Mouse (Mus musculus) limb, embryonic 15.5 days (tissue): ENCODE data around the gene Hexim2. TPM values are rescaled to one million over a fixed set of nuclear protein-coding genes. Genes with fewer than 3 reads are reported as not detected.

Experiments
- ATAC-seq: fragments of 200-750 bp; cut with Nextera tagmentation; 2 replicates; pipeline ENCODE4 v1.8.0; 2017; ENCODE audit warnings: low read depth, moderate TSS enrichment; ENCODE audit not compliant: insufficient number of reproducible peaks, low FRiP score, low TSS enrichment
- H3K27ac ChIP-seq: fragments of 300-500 bp; sonication (generic); 2 replicates; pipeline ENCODE4 v1.5.1; 2015; ENCODE audit warnings: moderate library complexity, mild to moderate bottlenecking, inconsistent platforms
- H3K27me3 ChIP-seq: fragments of 300-500 bp; sonication (generic); 2 replicates; pipeline ENCODE4 v1.6.1; 2015; ENCODE audit warnings: inconsistent platforms
- H3K36me3 ChIP-seq: fragments of 300-500 bp; sonication (generic); 2 replicates; pipeline ENCODE4 v1.6.1; 2015; ENCODE audit warnings: inconsistent platforms
- H3K4me1 ChIP-seq: fragments of 300-500 bp; sonication (generic); 2 replicates; pipeline ENCODE4 v1.6.1; 2015; ENCODE audit warnings: inconsistent platforms
- H3K4me2 ChIP-seq: fragments of 300-500 bp; sonication (generic); 2 replicates; pipeline ENCODE4 v1.6.1; 2015; ENCODE audit warnings: mild to moderate bottlenecking, inconsistent platforms
- H3K4me3 ChIP-seq: fragments of 300-500 bp; sonication (generic); 2 replicates; pipeline ENCODE4 v1.5.1; 2015; ENCODE audit warnings: mild to moderate bottlenecking, inconsistent platforms
- H3K9ac ChIP-seq: fragments of 300-500 bp; sonication (generic); 2 replicates; pipeline ENCODE4 v1.6.1; 2015; ENCODE audit warnings: inconsistent platforms
- H3K9me3 ChIP-seq: fragments of 300-500 bp; sonication (generic); 2 replicates; pipeline ENCODE4 v1.6.1; 2016; ENCODE audit warnings: inconsistent platforms
- WGBS: fragments of 180-500 bp; shearing (Covaris S2); methylation state at CpG from one replicate; pipeline ENCODE4 v1.1.7; 2015; 5-methylcytosine and 5-hydroxymethylcytosine counted together
- polyA plus RNA-seq: library from polyadenylated mRNA; unstranded; fragments of >200 nt; fragmentation: Nextera tagmentation; extraction: Ambion mirVana; gene quantifications from 2 replicates; pipeline ENCODE4 v1.2.1, GENCODE M21; 2015

Hexim2 gene
- polyA plus RNA-seq, 1 experiment from 2014 or later, result 12.2 TPM

DNA sequence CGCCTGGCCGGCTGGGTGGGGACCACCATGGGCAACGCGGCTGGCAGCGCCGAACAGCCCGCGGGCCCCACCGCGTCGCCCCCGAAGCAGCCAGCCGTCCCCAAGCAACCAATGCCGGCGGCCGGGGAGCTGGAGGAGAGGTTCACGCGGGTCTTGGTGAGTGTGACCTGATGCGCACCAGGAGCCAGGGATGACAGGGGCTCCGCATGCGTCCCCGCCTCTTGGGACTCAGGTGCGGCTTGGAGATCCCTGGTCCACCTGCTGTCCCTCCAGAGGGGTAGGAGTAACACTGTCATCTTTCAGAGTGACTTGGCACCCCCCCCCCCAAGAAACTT, 39.0 kb downstream of the Hexim2 start:
- peaks cover 56% of the 10 kb centered on the region for H3K27me3 ChIP-seq
- peak overlapping the region; percentile 52 for H3K4me3 ChIP-seq
- peak overlapping the region; percentile 96 for H3K4me2 ChIP-seq
- no peaks in the 10 kb centered on the region for H3K36me3 ChIP-seq
- no peaks in the 10 kb centered on the region for H3K9me3 ChIP-seq
- H3K9ac ChIP-seq, result peak overlapping the region; percentile 40
- 3% methylated on average over 23 of the region's 23 CpGs for WGBS
- ATAC-seq, result no peak
- no peak overlapping the region for H3K27ac ChIP-seq
- peaks cover 16% of the 10 kb centered on the region for H3K4me1 ChIP-seq

DNA sequence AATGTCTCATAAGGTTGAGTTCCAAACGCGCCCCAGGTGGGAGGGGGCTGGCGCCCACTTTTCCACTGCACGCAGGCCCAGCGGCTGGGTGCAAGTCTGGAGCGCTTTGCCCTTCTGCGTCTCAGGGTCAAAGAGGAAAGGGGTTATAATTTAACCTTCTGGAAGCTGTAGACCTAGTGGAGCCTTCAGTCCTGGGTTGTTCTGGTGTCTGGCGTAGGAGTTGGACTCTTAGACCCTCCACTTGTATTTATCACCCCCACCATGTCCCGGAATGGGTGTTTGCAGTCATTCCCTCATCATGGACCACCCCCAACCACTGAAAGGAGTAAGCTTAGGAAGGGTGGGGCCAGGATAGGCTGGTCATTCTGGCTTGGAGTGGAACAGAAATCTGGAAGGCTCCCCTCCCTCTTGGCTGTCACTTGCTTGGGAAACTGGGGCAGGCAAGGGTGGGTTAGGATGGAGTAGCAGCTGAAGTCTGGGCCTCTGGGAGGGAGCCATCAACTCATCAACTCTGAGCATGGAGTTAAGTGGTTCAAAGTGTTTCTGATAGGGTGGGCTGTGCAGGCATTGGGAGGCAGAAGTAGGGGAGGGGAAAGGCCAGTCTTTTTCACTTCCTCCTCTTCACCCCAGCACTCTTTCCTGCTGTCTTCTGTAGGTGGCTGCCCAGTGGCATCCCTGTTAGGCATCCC, 39.6 kb downstream of the Hexim2 start:
- ATAC-seq, result no peak
- peak overlapping the region; percentile 52; the same call in 1 of the 2 replicates for H3K4me3 ChIP-seq
- H3K27ac ChIP-seq, result no peak overlapping the region
- no peaks in the 10 kb centered on the region for H3K9me3 ChIP-seq
- H3K36me3 ChIP-seq, result no peaks in the 10 kb centered on the region
- no peak overlapping the region for H3K4me2 ChIP-seq
- H3K4me1 ChIP-seq, result peaks cover 16% of the 10 kb centered on the region
- no peak overlapping the region for H3K9ac ChIP-seq
- peaks cover 56% of the 10 kb centered on the region for H3K27me3 ChIP-seq
- 47% methylated on average over 9 of the region's 9 CpGs for WGBS

DNA sequence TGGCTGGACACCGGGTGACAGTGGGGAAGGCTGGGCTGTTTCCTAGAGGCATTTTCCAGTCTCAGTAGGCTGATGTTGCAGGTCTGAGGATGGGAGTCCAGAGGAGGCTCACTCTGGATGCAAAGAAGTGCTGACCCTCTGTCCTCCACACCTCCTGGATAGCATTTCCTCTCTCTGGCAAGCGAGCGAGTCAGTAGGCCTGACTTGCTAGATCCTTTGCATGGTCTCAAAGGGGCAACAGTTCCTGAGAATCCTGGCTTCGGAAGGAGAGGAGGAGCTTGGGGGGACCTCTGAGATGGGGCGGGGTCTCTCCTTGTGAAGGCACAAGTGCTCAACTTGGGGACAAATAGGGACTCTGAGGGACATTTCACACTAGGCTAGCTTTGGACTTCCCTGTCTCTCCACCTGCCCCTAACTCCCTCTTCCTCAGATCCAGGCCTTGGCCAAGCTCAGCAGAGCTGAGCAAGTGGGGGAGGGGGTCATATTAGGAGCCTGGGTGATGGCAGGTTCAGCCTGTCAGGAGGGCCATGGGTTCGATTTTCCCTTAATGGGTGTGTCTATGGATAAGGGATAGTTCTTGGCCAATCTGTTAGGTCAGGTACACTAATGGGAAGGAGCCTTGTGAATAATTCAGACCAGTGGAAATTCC, 40.3 kb downstream of the Hexim2 start:
- Histone ChIP-seq H3K4me2 (no peak overlapping the region), H3K9ac (no peak overlapping the region), H3K27me3 (peaks cover 53% of the 10 kb centered on the region), H3K4me1 (peaks cover 16% of the 10 kb centered on the region), H3K27ac (no peak overlapping the region), H3K9me3 (no peaks in the 10 kb centered on the region), H3K36me3 (no peaks in the 10 kb centered on the region), H3K4me3 (no peak overlapping the region)
- ATAC-seq, result no peak
- WGBS, result 62% methylated on average over 6 of the region's 6 CpGs

DNA sequence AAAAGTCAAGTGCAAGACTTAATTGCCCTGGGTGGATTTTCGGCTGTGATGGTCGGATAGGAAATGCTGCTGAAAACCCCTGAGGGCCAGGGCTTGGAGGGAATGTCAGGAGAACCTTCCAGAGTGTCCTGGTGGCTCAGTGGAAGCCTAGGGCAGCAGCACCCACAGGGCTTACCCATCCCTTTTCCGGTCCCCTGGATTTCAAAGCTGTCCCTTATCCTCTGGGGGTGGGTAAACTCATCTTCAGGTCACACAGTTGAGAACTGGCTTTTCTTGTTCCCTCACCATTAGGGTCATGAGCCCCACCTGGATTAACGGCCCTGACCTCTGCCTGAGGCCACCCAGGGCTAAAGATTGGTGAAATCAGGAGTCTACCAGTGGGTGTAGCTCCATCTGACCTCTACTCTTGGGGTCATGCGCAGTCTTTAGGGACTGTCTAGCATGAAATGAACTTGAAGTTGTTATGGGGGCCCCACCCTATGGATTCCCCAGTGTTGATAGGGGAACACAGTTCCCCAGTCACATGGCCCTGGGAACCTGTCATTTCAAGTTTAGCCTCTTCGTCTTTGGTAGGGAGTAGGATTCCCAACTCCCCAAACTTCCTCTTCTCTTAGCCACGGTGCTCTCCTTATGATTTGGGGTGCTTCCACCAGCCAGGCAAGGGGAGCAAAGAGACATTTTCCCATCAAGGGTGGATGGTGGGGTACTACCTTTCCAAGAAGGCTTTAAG, 41.0 kb downstream of the Hexim2 start:
- no peaks in the 10 kb centered on the region for H3K9me3 ChIP-seq
- ATAC-seq, result no peak
- H3K4me3 ChIP-seq, result no peak overlapping the region
- H3K4me2 ChIP-seq, result no peak overlapping the region
- H3K9ac ChIP-seq, result no peak overlapping the region
- peaks cover 16% of the 10 kb centered on the region for H3K4me1 ChIP-seq
- H3K27me3 ChIP-seq, result peaks cover 51% of the 10 kb centered on the region
- H3K27ac ChIP-seq, result no peak overlapping the region
- no peaks in the 10 kb centered on the region for H3K36me3 ChIP-seq
- WGBS, result 79% methylated on average over 7 of the region's 7 CpGs

DNA sequence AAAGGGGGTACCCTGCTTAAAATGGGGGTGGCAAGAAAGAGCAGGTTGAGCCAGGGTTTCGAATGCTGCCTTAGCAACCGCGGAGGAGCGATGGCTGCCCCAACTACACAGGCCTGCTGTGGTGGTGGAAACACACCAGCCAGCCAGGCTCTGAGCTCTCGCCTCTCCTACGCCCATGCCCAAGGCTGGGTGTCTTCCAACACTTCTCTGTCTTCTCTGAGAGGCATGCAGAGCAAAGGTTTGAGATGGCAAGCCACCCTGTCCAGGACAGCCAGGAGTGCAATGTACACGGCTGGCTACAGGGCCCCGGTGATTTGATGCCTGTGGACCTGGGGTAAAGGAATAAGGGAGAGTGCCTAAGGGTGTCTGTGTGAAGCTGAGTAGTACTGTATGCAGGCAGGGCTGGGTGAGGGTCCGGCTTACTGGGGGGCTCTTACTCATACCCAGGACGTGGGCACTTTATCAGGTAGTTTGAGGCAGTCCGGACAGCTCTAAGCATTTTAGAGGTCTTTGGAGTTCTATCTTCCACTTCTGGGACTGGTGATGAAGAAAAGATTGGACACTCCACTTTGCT, 41.6 kb downstream of the Hexim2 start:
- Histone ChIP-seq H3K9ac (no peak overlapping the region), H3K4me1 (peaks cover 16% of the 10 kb centered on the region), H3K9me3 (no peaks in the 10 kb centered on the region), H3K27ac (no peak overlapping the region), H3K27me3 (peaks cover 51% of the 10 kb centered on the region), H3K4me2 (no peak overlapping the region), H3K4me3 (no peak overlapping the region), H3K36me3 (no peaks in the 10 kb centered on the region)
- WGBS, result 89% methylated on average over 11 of the region's 11 CpGs
- no peak for ATAC-seq

DNA sequence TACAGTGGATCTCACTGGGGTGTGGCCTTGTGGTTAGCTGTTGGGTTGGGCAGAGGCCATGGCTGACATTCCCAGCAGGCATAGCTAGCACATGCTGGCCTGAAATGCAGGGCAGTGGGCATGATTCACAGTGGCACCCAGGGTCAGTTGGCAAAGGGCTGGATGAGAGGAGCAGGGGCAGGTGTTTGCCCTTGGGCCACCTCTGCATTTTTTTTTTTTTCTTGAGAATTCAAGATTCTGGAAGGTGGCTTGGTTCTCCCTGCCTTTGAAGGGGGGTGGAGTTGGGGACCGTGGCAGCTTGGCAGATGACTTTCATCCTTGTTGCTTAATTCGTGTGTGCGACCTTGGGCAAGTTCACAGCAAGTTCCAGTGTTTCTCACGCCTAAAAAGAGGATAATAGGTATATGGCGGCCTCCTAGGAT, 42.2 kb downstream of the Hexim2 start:
- no peak for ATAC-seq
- H3K4me2 ChIP-seq, result no peak overlapping the region
- H3K9ac ChIP-seq, result no peak overlapping the region
- H3K27me3 ChIP-seq, result peaks cover 46% of the 10 kb centered on the region
- H3K4me1 ChIP-seq, result peaks cover 16% of the 10 kb centered on the region
- H3K9me3 ChIP-seq, result no peaks in the 10 kb centered on the region
- WGBS, result 76% methylated on average over 5 of the region's 5 CpGs
- H3K36me3 ChIP-seq, result no peaks in the 10 kb centered on the region
- H3K27ac ChIP-seq, result no peak overlapping the region
- H3K4me3 ChIP-seq, result no peak overlapping the region

DNA sequence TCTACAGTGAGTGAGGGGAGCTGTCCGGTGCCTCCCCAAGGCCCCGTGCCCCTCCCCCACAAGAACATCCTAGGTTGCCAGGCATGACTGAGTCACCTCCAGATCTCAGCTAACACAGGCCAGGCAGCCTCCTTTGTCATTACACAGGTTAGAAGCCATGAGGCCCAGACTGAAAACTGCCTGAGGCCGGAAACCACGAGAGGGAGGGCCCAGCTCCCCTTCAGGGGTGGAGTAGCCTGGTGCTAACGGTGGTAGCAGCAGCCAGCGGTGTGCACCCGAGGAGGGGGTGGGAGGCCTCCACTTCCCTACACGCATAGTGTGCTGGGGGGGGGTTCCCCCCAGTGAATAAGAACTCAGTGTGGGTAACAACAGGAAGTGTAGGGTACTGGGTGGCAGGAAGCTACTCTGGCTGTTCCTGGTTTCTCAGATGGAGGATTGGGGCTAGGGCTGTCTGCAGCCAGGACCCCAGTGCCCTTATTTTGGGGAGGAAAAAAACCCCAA, 42.7 kb downstream of the Hexim2 start:
- peaks cover 40% of the 10 kb centered on the region for H3K27me3 ChIP-seq
- no peak for ATAC-seq
- no peak overlapping the region for H3K4me2 ChIP-seq
- H3K9ac ChIP-seq, result no peak overlapping the region
- no peaks in the 10 kb centered on the region for H3K9me3 ChIP-seq
- no peak overlapping the region for H3K4me3 ChIP-seq
- H3K36me3 ChIP-seq, result no peaks in the 10 kb centered on the region
- 29% methylated on average over 8 of the region's 8 CpGs for whole genome bisulfite sequencing
- H3K4me1 ChIP-seq, result peaks cover 16% of the 10 kb centered on the region
- no peak overlapping the region for H3K27ac ChIP-seq

DNA sequence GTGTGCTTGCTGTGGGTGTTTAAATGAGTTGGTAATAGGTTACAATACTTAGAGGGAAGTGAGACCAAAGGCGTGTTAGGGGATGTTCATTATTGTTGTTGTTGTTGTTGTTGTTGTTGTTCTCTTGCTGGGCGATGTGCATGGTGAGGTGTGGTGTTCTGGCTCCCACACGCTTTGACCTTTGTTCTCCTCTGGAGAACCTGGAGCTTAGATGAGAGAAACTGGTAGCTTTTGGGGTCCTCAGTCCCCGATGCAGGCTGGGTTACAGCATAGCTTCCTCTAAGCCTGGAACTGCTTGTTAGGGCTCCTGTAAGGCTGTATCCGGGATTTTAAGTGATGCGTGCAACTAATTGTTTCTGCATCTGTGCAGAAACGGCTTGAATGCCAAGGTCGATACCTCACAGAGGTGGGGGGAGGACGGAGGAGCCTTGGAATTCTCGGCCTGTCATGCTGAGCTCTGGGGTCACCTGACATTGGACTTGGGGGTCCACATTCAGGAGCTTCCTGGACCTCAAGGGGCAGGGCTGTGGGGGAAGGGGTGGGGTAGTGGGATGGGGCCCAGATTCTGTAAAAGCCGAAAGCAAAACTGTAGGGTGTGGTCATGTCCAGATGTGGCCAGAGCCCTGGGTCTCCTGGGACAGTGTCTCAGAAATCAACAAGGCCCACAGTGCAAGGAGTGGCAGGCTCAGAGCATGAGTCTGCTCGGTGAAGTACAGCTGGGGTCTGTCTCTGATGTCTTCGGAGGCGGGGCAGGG, 43.6 kb downstream of the Hexim2 start:
- H3K27me3 ChIP-seq, result peaks cover 31% of the 10 kb centered on the region
- ATAC-seq, result no peak
- no peaks in the 10 kb centered on the region for H3K9me3 ChIP-seq
- H3K9ac ChIP-seq, result no peak overlapping the region
- no peak overlapping the region for H3K4me2 ChIP-seq
- H3K27ac ChIP-seq, result no peak overlapping the region
- H3K4me1 ChIP-seq, result peaks cover 10% of the 10 kb centered on the region
- no peak overlapping the region for H3K4me3 ChIP-seq
- WGBS, result 62% methylated on average over 14 of the region's 14 CpGs
- H3K36me3 ChIP-seq, result no peaks in the 10 kb centered on the region

DNA sequence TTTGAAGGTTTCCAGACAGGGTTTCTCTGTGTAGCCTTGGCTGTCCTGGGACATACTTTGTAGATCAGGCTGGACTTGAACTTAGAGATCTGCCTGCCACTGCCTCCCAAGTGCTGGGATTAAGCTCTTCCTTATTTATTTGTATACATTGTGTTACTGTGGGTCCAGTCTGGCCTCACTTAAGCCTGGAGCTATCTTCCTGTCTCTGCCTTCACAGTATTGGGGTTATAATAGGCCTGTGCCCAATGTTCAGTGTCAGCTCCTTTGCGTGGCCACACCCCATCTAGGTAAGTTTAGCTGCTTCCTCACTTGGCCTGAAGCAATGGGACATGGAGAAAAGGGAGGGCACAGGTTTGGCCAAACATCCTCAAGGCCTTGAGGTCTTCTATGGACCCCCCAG, 44.3 kb downstream of the Hexim2 start:
- ATAC-seq, result no peak
- Histone ChIP-seq H3K4me1 (0 out of 2 replicates have a peak, but pooled peaks cover 4% of the 10 kb centered on the region), H3K27me3 (peaks cover 25% of the 10 kb centered on the region), H3K4me3 (no peak overlapping the region), H3K4me2 (no peak overlapping the region), H3K36me3 (no peaks in the 10 kb centered on the region), H3K9me3 (no peaks in the 10 kb centered on the region), H3K27ac (no peak overlapping the region), H3K9ac (no peak overlapping the region)
- 81% methylated on average over 1 of the region's 1 CpGs for WGBS

DNA sequence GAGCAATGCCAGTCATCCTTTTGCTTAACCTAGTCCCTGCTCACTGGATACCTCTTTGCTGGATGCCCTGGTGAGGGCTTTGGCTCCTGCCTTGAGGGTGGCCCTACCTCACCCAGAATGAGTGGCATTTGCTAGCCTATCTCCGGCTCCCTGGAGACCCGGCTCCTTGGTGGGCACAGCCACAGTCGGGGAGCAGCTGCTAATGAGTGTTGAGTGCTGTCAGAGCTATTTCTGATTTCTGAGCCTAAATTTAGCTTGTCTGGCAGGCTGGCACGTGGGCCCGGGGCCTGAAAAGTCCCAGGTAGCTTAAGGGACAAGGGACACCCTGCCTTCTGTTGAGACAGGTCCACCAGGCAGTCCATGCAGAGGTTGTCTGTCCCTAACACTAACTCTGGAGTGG, 45.0 kb downstream of the Hexim2 start:
- no peaks in the 10 kb centered on the region for H3K9me3 ChIP-seq
- no peak overlapping the region for H3K9ac ChIP-seq
- H3K27me3 ChIP-seq, result peaks cover 18% of the 10 kb centered on the region
- ATAC-seq, result no peak
- 81% methylated on average over 5 of the region's 5 CpGs for WGBS
- no peak overlapping the region for H3K4me2 ChIP-seq
- H3K27ac ChIP-seq, result no peak overlapping the region
- H3K36me3 ChIP-seq, result no peaks in the 10 kb centered on the region
- H3K4me3 ChIP-seq, result no peak overlapping the region
- 0 out of 2 replicates have a peak, but pooled peaks cover 4% of the 10 kb centered on the region for H3K4me1 ChIP-seq

DNA sequence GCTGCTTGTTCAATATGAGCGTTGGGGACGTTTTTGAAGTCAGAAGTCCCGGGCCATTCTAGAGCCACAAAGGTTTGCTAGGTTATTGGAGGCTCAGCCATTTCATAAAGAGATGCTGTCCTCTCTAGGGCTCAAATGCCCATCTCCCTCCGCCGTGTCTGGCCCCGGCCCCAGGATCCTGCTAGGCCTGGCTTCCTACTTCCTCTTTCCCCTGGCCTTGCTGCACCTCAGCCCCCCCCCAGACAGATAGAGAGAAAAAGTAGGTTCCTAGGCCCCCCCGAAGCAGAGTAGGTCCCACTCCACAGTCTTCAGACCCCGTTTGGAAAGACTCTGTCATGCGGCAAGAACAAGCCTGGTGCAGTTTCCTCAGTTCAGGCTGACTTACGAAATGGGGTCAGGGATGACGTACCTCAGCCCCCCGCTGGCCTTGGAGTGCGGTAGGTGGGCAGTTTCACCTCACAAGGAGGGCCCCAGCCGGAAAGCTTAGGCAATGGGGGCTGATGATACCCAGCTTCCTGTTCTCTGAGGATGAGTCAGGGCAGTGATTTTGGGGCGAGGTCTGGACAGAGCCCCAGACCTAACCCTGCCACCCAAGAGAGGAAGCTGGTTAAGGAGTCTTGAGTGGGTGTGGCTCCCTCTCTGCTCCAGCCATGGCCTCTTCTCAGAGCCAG, 45.7 kb downstream of the Hexim2 start:
- 84% methylated on average over 15 of the region's 15 CpGs for WGBS
- Histone ChIP-seq H3K9me3 (no peaks in the 10 kb centered on the region), H3K9ac (no peak overlapping the region), H3K4me2 (no peak overlapping the region), H3K27me3 (peaks cover 10% of the 10 kb centered on the region), H3K4me1 (0 out of 2 replicates have a peak, but pooled peaks cover 4% of the 10 kb centered on the region), H3K4me3 (no peak overlapping the region), H3K36me3 (no peaks in the 10 kb centered on the region), H3K27ac (no peak overlapping the region)
- no peak for ATAC-seq
